Mouse (Mus musculus): ENCODE data around the gene D630036H23Rik. TPM values are rescaled to one million over a fixed set of nuclear protein-coding genes. Genes with fewer than 3 reads are reported as not detected.

D630036H23Rik gene
- polyA plus RNA-seq, 1 experiment from 2014 or later: 2.7 TPM

Other genes with a start within 250 kb of the D630036H23Rik start
- 44.7 and 51.3 TPM in 2 replicates for gene Ankmy2, start 225.1 kb downstream of the D630036H23Rik start, polyA plus RNA-seq (2014; fragmentation: Nextera tagmentation; extraction: Ambion mirVana)
- 228 and 255 TPM in 2 replicates for gene Bzw2, start 224.1 kb downstream of the D630036H23Rik start, polyA plus RNA-seq (2014; fragmentation: Nextera tagmentation; extraction: Ambion mirVana)
- gene Lrrc72, start 128.8 kb downstream of the D630036H23Rik start, polyA plus RNA-seq (2014; fragmentation: Nextera tagmentation; extraction: Ambion mirVana): not detected in 2 replicates
- gene Sostdc1, start 68.0 kb downstream of the D630036H23Rik start, polyA plus RNA-seq (2014; fragmentation: Nextera tagmentation; extraction: Ambion mirVana): 7.8 and 8.3 TPM in 2 replicates
- 12.4 and 13.7 TPM in 2 replicates for gene Ispd, start 731 bp downstream of the D630036H23Rik start, polyA plus RNA-seq (2014; fragmentation: Nextera tagmentation; extraction: Ambion mirVana)

All from stomach, embryonic 14.5 days (tissue).